Mouse (Mus musculus): ENCODE data around the gene Ptprg. TPM values are rescaled to one million over a fixed set of nuclear protein-coding genes. Genes with fewer than 3 reads are reported as not detected.

The Ptprg gene
- total and polyA plus RNA-seq, 2 experiments from 2014 or later, result 28.5 to 88.7 TPM

DNA sequence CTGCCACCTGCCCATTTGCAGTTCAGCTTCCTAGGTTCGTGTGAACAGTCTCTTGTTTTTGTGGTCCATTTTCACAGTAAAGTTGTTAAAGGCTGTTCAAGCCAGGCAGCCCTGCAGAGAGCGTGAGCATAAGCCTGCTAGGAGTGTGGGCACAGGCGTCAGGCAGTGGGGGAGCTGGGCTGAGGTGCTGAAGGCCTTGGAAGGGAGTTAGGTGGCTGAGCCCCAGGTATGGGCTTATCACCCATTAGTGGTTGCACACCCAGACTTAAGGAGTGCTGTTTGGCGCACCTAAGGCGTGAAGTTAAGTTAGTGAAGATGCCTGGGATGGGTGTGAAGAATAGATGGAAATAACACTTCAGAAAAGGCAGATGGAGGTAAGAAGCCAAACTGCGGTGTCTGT, 134.8 kb downstream of the Ptprg start:
- ATAC-seq (no peak; the same call in 1 of the 2 replicates), DNase-seq (no peak)
- no peak overlapping the region for H3K9ac ChIP-seq
- no peak for TF ChIP-seq CTCF (IDR thresholded peaks at IDR 0.05; ENCODE audit: low read depth)
- H3K36me3 ChIP-seq (ENCODE audit: insufficient read depth), result no peaks in the 10 kb centered on the region
- H3K27ac ChIP-seq (ENCODE audit: low read depth, low read length), result no peak overlapping the region
- H3K9me3 ChIP-seq (ENCODE audit: low read length), result no peaks in the 10 kb centered on the region
- 0 out of 2 replicates have a peak, but pooled peaks cover 6% of the 10 kb centered on the region for H3K4me1 ChIP-seq (ENCODE audit: insufficient read depth)
- 77% methylated on average over 6 of the region's 6 CpGs for WGBS
- H3K27me3 ChIP-seq (ENCODE audit: insufficient read depth, low read length), result no peaks in the 10 kb centered on the region
- H3K4me3 ChIP-seq (ENCODE audit: low read depth, low read length), result no peak overlapping the region
- H3K4me2 ChIP-seq (ENCODE audit: low read depth), result no peak overlapping the region

DNA sequence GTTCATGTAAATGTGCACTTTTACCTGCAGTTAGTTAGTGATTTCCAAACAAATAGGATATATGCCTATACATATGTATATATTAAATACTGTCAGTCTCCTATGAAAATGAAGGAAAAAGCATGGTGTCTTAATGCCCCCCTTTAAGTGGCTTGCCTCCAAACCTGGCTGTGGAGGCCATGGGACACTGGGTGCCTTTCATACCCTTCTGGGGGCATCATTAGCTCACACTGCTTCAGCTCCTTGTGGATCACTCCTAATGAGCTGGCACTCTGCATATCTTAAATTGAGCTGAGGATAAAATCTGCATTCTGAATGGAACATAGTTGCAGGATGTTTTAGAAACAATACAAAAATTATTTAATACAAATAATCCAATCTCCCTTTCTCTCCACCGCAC, 136.7 kb downstream of the Ptprg start:
- no peak overlapping the region for H3K9ac ChIP-seq
- H3K27ac ChIP-seq (ENCODE audit: low read depth, low read length), result no peak overlapping the region
- H3K4me2 ChIP-seq (ENCODE audit: low read depth), result no peak overlapping the region
- TF ChIP-seq CTCF (IDR thresholded peaks at IDR 0.05; ENCODE audit: low read depth), result no peak
- no peaks in the 10 kb centered on the region for H3K9me3 ChIP-seq (ENCODE audit: low read length)
- DNase-seq (no peak), ATAC-seq (no peak)
- WGBS, result 89% methylated on average over 1 of the region's 1 CpGs
- H3K36me3 ChIP-seq (ENCODE audit: insufficient read depth), result no peaks in the 10 kb centered on the region
- no peaks in the 10 kb centered on the region for H3K27me3 ChIP-seq (ENCODE audit: insufficient read depth, low read length)
- no peak overlapping the region for H3K4me3 ChIP-seq (ENCODE audit: low read depth, low read length)
- H3K4me1 ChIP-seq (ENCODE audit: insufficient read depth), result no peaks in the 10 kb centered on the region

DNA sequence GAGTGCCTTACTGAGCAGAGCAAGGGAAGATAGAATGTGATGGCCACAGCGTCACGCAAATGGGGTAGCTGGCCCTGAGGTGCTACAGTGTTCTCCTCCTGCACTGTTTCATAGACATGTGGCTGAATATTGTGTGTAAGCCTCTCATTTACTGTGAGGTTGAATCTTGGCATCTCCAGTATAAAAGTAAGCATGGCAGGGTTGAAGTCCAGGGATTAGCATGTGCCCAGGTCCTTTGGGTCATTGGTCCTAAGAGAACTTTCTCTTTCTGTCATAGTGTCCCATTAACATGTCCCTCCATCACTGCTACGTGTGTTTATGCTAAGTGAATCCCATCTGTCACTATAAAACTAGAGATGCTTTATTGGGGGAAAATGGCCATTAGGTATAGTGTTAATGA, 138.2 kb downstream of the Ptprg start:
- H3K4me3 ChIP-seq (ENCODE audit: low read depth, low read length), result no peak overlapping the region
- H3K4me2 ChIP-seq (ENCODE audit: low read depth), result no peak overlapping the region
- TF ChIP-seq CTCF (IDR thresholded peaks at IDR 0.05; ENCODE audit: low read depth), result no peak
- DNase-seq (no peak), ATAC-seq (no peak)
- 88% methylated on average over 3 of the region's 3 CpGs for WGBS
- no peaks in the 10 kb centered on the region for H3K36me3 ChIP-seq (ENCODE audit: insufficient read depth)
- H3K27ac ChIP-seq (ENCODE audit: low read depth, low read length), result no peak overlapping the region
- no peaks in the 10 kb centered on the region for H3K27me3 ChIP-seq (ENCODE audit: insufficient read depth, low read length)
- no peak overlapping the region for H3K9ac ChIP-seq
- H3K4me1 ChIP-seq (ENCODE audit: insufficient read depth), result no peaks in the 10 kb centered on the region
- no peaks in the 10 kb centered on the region for H3K9me3 ChIP-seq (ENCODE audit: low read length)

DNA sequence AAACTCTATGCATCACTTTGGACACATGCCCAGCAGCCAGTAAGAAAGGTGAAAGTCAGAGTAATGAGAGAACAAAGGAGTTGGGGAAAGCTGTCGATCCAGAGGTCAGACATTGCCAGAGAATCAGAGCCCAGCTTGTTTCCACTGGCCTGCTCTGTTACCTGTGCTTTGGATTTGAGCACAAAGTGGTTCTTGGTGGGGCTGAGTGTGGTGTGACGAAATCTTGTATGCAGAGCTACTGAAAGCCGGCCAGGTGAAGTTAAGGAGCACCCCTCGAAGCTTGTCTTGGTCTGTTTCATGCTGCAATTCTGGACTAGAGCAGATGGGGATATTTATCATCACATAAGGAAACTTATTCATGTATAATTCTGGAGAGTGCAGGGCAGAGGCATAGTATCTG, 145.5 kb downstream of the Ptprg start:
- Histone ChIP-seq H3K4me1 (ENCODE audit: insufficient read depth) (no peaks in the 10 kb centered on the region), H3K4me2 (ENCODE audit: low read depth) (no peak overlapping the region), H3K27me3 (ENCODE audit: insufficient read depth, low read length) (no peaks in the 10 kb centered on the region), H3K27ac (ENCODE audit: low read depth, low read length) (no peak overlapping the region), H3K4me3 (ENCODE audit: low read depth, low read length) (no peak overlapping the region), H3K36me3 (ENCODE audit: insufficient read depth) (no peaks in the 10 kb centered on the region), H3K9ac (no peak overlapping the region), H3K9me3 (ENCODE audit: low read length) (no peaks in the 10 kb centered on the region)
- no peak for DNase-seq
- 74% methylated on average over 4 of the region's 4 CpGs for WGBS
- no peak for ATAC-seq
- TF ChIP-seq CTCF (IDR thresholded peaks at IDR 0.05; ENCODE audit: low read depth), result no peak

DNA sequence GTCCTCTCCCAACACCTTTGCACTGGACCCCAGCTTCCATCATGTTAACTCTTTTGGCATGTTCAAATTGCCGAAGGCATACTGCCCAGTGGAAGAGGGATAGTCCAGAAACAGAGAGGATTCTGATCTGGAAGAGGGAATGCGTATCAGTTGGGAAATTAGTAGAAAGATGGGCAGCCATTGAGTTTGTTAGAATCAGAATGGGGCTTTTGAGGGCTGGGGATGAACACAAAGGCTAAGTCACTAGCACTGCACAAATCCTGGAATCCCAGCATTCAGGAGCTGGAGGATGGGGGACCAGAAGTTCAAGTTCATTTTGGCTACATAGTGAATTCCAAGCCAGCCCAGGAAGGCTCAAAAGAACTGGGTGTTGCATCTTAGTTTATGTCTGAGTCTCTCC, 146.3 kb downstream of the Ptprg start:
- H3K4me3 ChIP-seq (ENCODE audit: low read depth, low read length), result no peak overlapping the region
- H3K27ac ChIP-seq (ENCODE audit: low read depth, low read length), result no peak overlapping the region
- no peaks in the 10 kb centered on the region for H3K27me3 ChIP-seq (ENCODE audit: insufficient read depth, low read length)
- H3K36me3 ChIP-seq (ENCODE audit: insufficient read depth), result no peaks in the 10 kb centered on the region
- 88% methylated on average over 2 of the region's 2 CpGs for WGBS
- no peak overlapping the region for H3K4me2 ChIP-seq (ENCODE audit: low read depth)
- no peak overlapping the region for H3K9ac ChIP-seq
- no peaks in the 10 kb centered on the region for H3K4me1 ChIP-seq (ENCODE audit: insufficient read depth)
- no peaks in the 10 kb centered on the region for H3K9me3 ChIP-seq (ENCODE audit: low read length)
- ATAC-seq (no peak), DNase-seq (no peak)
- no peak for TF ChIP-seq CTCF (IDR thresholded peaks at IDR 0.05; ENCODE audit: low read depth)

DNA sequence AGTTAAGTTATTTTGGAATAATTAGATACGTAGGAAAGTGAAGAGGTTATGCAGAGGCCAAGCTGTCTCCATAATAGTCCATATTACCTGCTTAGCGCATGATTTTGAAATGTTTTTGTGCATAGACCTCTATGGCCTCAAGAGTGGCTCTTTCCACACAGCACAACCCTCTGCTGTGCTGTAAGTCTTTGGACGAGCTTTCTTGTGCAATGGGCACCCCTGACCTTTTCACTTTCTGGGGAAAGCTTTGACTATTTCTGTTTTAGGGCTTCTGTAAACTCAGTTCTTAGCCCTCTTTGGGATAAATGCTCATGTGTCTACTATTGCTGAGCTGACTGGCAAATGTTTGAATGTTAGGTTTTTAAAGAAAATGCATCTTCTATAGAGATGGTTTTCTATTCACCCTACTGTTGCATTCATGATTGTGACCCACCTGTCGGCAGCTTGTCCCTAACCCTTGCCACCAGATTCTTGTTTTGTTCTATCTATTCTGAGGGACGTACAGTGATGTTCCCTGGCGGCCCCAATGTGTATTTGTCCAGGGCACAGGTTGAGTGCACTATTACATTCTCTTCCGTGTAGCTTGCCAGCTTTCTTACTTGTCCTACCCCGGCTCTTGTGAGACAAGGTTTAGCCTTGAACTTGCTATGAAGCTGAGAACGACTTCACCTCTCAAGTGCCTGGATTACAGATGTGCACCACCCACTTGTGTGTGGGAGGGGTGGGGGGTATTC, 148.4 kb downstream of the Ptprg start:
- ATAC-seq, result no peak
- WGBS, result 87% methylated on average over 9 of the region's 9 CpGs
- no peak for DNase-seq
- Histone ChIP-seq H3K4me3 (ENCODE audit: low read depth, low read length) (no peak overlapping the region), H3K9me3 (ENCODE audit: low read length) (no peaks in the 10 kb centered on the region), H3K4me1 (ENCODE audit: insufficient read depth) (no peaks in the 10 kb centered on the region), H3K9ac (no peak overlapping the region), H3K36me3 (ENCODE audit: insufficient read depth) (no peaks in the 10 kb centered on the region), H3K4me2 (ENCODE audit: low read depth) (no peak overlapping the region), H3K27me3 (ENCODE audit: insufficient read depth, low read length) (no peaks in the 10 kb centered on the region), H3K27ac (ENCODE audit: low read depth, low read length) (no peak overlapping the region)
- no peak for TF ChIP-seq CTCF (IDR thresholded peaks at IDR 0.05; ENCODE audit: low read depth)

DNA sequence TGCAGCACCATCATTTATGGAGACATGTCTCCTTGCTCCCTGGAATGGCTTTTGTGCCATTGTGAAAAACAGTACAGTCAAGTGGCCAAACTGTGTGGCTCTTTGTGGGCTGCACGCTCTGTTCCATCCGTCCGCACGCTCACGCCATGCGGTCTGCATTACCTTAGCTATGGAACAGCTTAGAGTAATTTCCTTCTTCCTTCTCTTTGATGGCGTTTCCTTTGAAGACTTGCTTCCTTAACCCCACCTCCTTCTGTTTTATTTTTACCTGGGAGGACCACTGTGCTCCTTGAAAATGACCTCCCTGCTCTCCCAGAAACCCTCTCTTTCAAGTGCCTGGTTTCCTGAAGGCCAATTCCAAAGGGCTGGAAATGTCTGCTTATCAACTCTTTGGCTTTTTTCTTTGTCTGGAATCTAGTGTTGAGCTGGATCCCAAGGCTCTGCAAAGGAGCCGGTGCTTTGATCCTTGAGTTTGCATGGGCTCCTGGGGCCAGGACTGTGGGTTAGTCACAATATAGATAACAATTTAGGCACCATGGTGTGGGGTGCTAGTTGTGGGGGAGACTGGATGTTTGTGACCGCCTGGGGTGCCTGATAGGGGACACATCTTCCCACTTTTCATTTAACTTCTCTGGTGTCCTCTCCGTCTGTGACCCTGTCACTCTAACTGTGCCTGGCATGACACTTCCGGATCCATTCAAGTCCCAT, 149.6 kb downstream of the Ptprg start:
- Histone ChIP-seq H3K4me2 (ENCODE audit: low read depth) (no peak overlapping the region), H3K27me3 (ENCODE audit: insufficient read depth, low read length) (no peaks in the 10 kb centered on the region), H3K27ac (ENCODE audit: low read depth, low read length) (no peak overlapping the region), H3K4me3 (ENCODE audit: low read depth, low read length) (no peak overlapping the region), H3K36me3 (ENCODE audit: insufficient read depth) (no peaks in the 10 kb centered on the region), H3K9me3 (ENCODE audit: low read length) (no peaks in the 10 kb centered on the region), H3K4me1 (ENCODE audit: insufficient read depth) (no peaks in the 10 kb centered on the region), H3K9ac (no peak overlapping the region)
- no peak for TF ChIP-seq CTCF (IDR thresholded peaks at IDR 0.05; ENCODE audit: low read depth)
- ATAC-seq, result no peak; the same call in 1 of the 2 replicates
- DNase-seq, result no peak
- 80% methylated on average over 11 of the region's 11 CpGs for WGBS
